8 mouse cellular contexts compared by ENCODE assay signal in genomic region chr10:15300199-15301085, GRCm38 (mm10).
A peak's percentile ranks its signal among the peaks of the same experiment; 100 is the strongest.
DNase-seq lines count a peak whose midpoint lies in the region; ATAC-seq and TF ChIP-seq lines count a peak whose summit lies in the region.

No protein-coding gene starts in this region.

- DNase-seq in c-Kit-positive CD71-positive TER-119-negative erythroid progenitor cells, embryonic 14.5 days (ENCODE audit: low read depth) = peak; percentile 22
- peak; percentile 81 to 88 for DNase-seq in heart, postnatal 14 days
- peak; percentile 11 for DNase-seq in large intestine, adult 2 months (ENCODE audit: low read depth, low spot score)
- DNase-seq in stomach, postnatal 0 days (ENCODE audit: low spot score) = peak; percentile 77

- no peaks in the 10 kb centered on the region for H3K36me3 ChIP-seq in ES-Bruce4 (ENCODE audit: control insufficient read depth, insufficient read depth, low read length, poor library complexity, severe bottlenecking)
- no peaks in the 10 kb centered on the region for H3K36me3 ChIP-seq in forebrain, embryonic 12.5 days (replicated peaks)
- no peaks in the 10 kb centered on the region for H3K36me3 ChIP-seq in liver, embryonic 16.5 days (ENCODE audit: control insufficient read depth, insufficient read depth)
- H3K36me3 ChIP-seq in neural tube, embryonic 12.5 days = no peaks in the 10 kb centered on the region
- no peaks in the 10 kb centered on the region for H3K36me3 ChIP-seq in stomach, postnatal 0 days (ENCODE audit: control insufficient read depth, insufficient read depth, low read length)

- TF ChIP-seq CTCF in ES-Bruce4 (IDR thresholded peaks at IDR 0.05; ENCODE audit: low read depth, low read length) = peak; percentile 56
- TF ChIP-seq CTCF in stomach, postnatal 0 days (IDR thresholded peaks at IDR 0.05; ENCODE audit: low read depth) = peak; percentile 94

- H3K27ac ChIP-seq in ES-Bruce4 (ENCODE audit: insufficient read depth, low read length) = no peak overlapping the region
- no peak overlapping the region for H3K27ac ChIP-seq in forebrain, embryonic 12.5 days
- H3K27ac ChIP-seq in liver, embryonic 16.5 days (ENCODE audit: low read length) = no peak overlapping the region
- no peak overlapping the region for H3K27ac ChIP-seq in neural tube, embryonic 12.5 days
- H3K27ac ChIP-seq in stomach, postnatal 0 days (replicated peaks) = no peak overlapping the region

- 46% methylated on average over 8 of the region's 8 CpGs for WGBS in forebrain, embryonic 12.5 days
- WGBS in large intestine, adult 2 months = 39% methylated on average over 8 of the region's 8 CpGs
- 28% methylated on average over 8 of the region's 8 CpGs for WGBS in liver, embryonic 16.5 days (ENCODE audit: insufficient replicate concordance)
- 51% methylated on average over 8 of the region's 8 CpGs for WGBS in neural tube, embryonic 12.5 days
- 40% methylated on average over 8 of the region's 8 CpGs for WGBS in stomach, postnatal 0 days

- no peaks in the 10 kb centered on the region for H3K9me3 ChIP-seq in ES-Bruce4 (replicated peaks; ENCODE audit: control insufficient read depth, insufficient read depth, low read length, poor library complexity, severe bottlenecking)
- H3K9me3 ChIP-seq in forebrain, embryonic 12.5 days = no peaks in the 10 kb centered on the region
- no peaks in the 10 kb centered on the region for H3K9me3 ChIP-seq in liver, embryonic 16.5 days (replicated peaks; ENCODE audit: control insufficient read depth, low read length)
- H3K9me3 ChIP-seq in neural tube, embryonic 12.5 days = no peaks in the 10 kb centered on the region
- no peaks in the 10 kb centered on the region for H3K9me3 ChIP-seq in stomach, postnatal 0 days (ENCODE audit: control insufficient read depth, low read length)

- no peak overlapping the region for H3K4me3 ChIP-seq in ES-Bruce4 (ENCODE audit: low read depth, low read length)
- no peak overlapping the region for H3K4me3 ChIP-seq in forebrain, embryonic 12.5 days (replicated peaks)
- no peak overlapping the region for H3K4me3 ChIP-seq in liver, embryonic 16.5 days (ENCODE audit: low read depth, low read length)
- H3K4me3 ChIP-seq in neural tube, embryonic 12.5 days = no peak overlapping the region
- no peak overlapping the region for H3K4me3 ChIP-seq in stomach, postnatal 0 days (ENCODE audit: low read depth, low read length)

- TF ChIP-seq EP300 in ES-Bruce4 (IDR thresholded peaks at IDR 0.05; ENCODE audit: insufficient read depth, low read depth, low read length) = no peak
- TF ChIP-seq EP300 in stomach, postnatal 0 days (optimal IDR thresholded peaks at IDR 0.05) = no peak

- H3K9ac ChIP-seq in ES-Bruce4 (ENCODE audit: low read depth, poor library complexity, severe bottlenecking) = no peak overlapping the region
- H3K9ac ChIP-seq in forebrain, embryonic 12.5 days = no peak overlapping the region
- no peak overlapping the region for H3K9ac ChIP-seq in liver, embryonic 16.5 days (ENCODE audit: low read depth, low read length)
- H3K9ac ChIP-seq in neural tube, embryonic 12.5 days = no peak overlapping the region
- no peak overlapping the region for H3K9ac ChIP-seq in stomach, postnatal 0 days (ENCODE audit: low read length)

- H3K27me3 ChIP-seq in ES-Bruce4 (ENCODE audit: control insufficient read depth, insufficient read depth, low read length, poor library complexity, severe bottlenecking) = no peaks in the 10 kb centered on the region
- no peaks in the 10 kb centered on the region for H3K27me3 ChIP-seq in forebrain, embryonic 12.5 days
- no peaks in the 10 kb centered on the region for H3K27me3 ChIP-seq in liver, embryonic 16.5 days (ENCODE audit: control insufficient read depth, insufficient read depth, low read depth, low read length)
- no peaks in the 10 kb centered on the region for H3K27me3 ChIP-seq in neural tube, embryonic 12.5 days (replicated peaks)
- no peaks in the 10 kb centered on the region for H3K27me3 ChIP-seq in stomach, postnatal 0 days (ENCODE audit: control insufficient read depth, insufficient read depth, low read length)

- no peaks in the 10 kb centered on the region for H3K4me1 ChIP-seq in ES-Bruce4 (ENCODE audit: control insufficient read depth, insufficient read depth, low read length)
- H3K4me1 ChIP-seq in forebrain, embryonic 12.5 days = no peaks in the 10 kb centered on the region; the same call in 1 of the 2 replicates
- no peaks in the 10 kb centered on the region for H3K4me1 ChIP-seq in liver, embryonic 16.5 days (ENCODE audit: control insufficient read depth, low read depth, low read length)
- no peaks in the 10 kb centered on the region; the same call in 1 of the 2 replicates for H3K4me1 ChIP-seq in neural tube, embryonic 12.5 days
- H3K4me1 ChIP-seq in stomach, postnatal 0 days (replicated peaks; ENCODE audit: control insufficient read depth, insufficient read depth) = no peaks in the 10 kb centered on the region

- no peak for TF ChIP-seq POLR2A in ES-Bruce4 (IDR thresholded peaks at IDR 0.05; ENCODE audit: insufficient read depth, low read length)

- intact Hi-C loops in heart, postnatal 14 days (cut with DNase I) = loop anchor here (10.0 kb wide), 1 partner anchor 124 kb away; no protein-coding TSS in a partner anchor

- H3K4me2 ChIP-seq in forebrain, embryonic 12.5 days = no peak overlapping the region
- H3K4me2 ChIP-seq in liver, embryonic 16.5 days (ENCODE audit: low read depth, low read length) = no peak overlapping the region
- H3K4me2 ChIP-seq in neural tube, embryonic 12.5 days (replicated peaks) = no peak overlapping the region
- H3K4me2 ChIP-seq in stomach, postnatal 0 days (replicated peaks; ENCODE audit: low read depth) = peak overlapping the region; percentile 1; the same call in 1 of the 2 replicates

- peak; percentile 90 for ATAC-seq in forebrain, embryonic 12.5 days (ENCODE audit: low FRiP score)
- peak; percentile 45; the same call in 1 of the 2 replicates for ATAC-seq in liver, embryonic 16.5 days (ENCODE audit: low read depth)
- peak; percentile 91 for ATAC-seq in neural tube, embryonic 12.5 days (ENCODE audit: low FRiP score, low read depth)
- ATAC-seq in stomach, postnatal 0 days (ENCODE audit: low FRiP score, low TSS enrichment) = peak; percentile 81

Comparison
In these comparisons a context has a peak if more than half of its experiments do, and no peak if none do; other contexts are left out.
1. DNase-seq: peak in every context shown above with its lines; median percentile 84 in heart, postnatal 14 days; 77 in stomach, postnatal 0 days; 22 in c-Kit-positive CD71-positive TER-119-negative erythroid progenitor cells, embryonic 14.5 days; 11 in large intestine, adult 2 months.